Mouse (Mus musculus) monocyte, adult 5-6 weeks (primary cell): ENCODE measurements around the gene Cntn5. TPM values are rescaled to one million over a fixed set of nuclear protein-coding genes. Genes with fewer than 3 reads are reported as not detected.

ENCODE experiments used
- ATAC-seq: fragments of 153-309, 156-312 bp; replicated peaks from 2 replicates; pipeline ENCODE4 v1.8.0; 2017; ENCODE audit warnings: mild to moderate bottlenecking; ENCODE audit not compliant: low TSS enrichment, insufficient number of reproducible peaks, severe bottlenecking, poor library complexity, low FRiP score
- total RNA-seq: library from RNA; stranded (forward); fragments of 200-1000, 200-491, 200-594 nt; gene quantifications from 3 replicates; pipeline ENCODE4 v1.2.3, GENCODE M21; 2017

Cntn5 gene
- total RNA-seq, 1 experiment from 2014 or later, result not detected

DNA sequence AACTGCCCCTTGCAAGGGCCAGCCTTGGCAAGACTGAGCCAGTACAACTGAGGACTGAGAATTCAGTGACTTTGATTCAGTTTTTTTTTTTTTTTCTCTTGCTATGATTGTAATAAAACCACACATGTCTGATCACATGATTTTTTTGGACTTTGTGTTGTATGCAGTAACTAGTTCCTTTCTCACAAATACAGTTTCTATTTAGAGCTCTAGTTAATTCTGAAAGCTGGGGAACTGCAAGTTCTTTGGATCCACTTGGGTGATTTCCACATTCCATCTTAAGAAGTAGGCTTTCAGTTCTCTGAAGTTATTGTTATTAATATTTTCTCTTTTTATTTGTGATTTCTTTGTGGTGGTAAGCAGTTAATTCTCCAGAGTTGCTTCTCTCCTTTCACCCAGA, 563.8 kb downstream of the Cntn5 start:
- no peak for ATAC-seq

DNA sequence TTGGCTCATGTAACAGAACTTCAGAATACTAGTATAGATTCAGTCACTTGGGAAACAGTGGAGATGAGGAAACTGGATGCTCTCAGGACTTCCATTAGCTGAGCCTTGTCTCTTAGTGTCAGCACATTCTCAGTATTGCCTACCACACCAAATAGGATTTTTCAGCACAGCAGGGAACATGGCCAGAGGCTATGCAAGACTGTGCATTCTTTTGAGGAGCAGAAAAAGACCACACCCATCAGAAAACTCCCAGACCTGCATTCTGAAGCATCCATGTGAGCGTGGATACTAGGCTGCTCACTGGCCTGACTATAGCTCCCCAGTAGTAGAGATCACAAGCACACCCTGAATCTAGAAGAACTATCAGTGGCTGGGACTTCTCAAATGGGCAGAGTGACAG, 564.9 kb downstream of the Cntn5 start:
- no peak for ATAC-seq

DNA sequence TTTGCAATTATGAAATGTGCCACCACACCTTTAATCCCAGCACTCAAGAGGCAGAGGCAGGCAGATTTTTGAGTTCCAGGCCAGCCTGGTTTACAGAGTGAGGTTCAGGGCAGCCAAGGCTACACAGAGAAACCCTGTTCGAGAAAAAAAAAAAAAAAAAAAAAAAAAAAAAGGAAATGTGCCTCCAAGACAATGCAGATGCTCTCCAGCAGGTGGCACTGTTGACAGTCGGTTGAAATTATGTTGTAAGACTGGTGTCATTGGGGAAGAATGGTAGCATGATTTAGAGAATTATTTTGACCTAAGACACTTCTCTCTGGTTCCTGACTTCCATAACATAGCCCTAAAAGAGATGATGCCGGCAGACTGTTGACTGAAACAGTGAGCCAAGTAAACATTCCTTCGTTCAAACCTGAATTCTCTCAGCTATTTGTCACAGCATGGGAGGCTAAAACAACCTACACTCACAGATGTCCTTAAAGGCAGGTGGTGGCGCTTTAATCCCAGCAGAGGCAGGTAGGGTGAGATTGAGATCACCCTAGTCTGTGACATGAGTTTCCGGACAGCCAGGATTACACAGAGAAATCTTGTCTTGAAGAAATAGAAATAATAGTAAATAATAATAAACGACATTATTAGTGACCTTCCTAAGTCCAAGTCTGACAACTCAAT, 579.7 kb downstream of the Cntn5 start:
- no peak for ATAC-seq

DNA sequence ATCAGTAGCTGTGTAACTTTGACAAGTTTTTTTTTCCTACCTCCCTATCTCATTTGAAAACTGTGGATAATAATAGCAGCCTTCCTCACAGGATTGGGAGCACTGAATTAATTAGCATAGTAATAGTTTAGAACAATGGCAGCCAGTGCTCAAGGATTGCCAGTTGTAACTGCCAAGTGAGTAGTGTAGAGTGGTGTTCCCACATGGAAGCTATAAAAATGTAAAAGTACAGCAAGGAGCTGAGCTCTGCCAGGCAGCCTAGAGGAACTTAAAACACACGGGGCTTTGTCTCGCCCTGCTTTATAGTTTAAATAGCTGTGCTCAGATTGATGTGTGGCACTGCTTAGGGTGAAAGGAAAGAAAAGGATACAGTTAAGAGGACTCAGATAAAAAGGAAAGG, 635.2 kb downstream of the Cntn5 start:
- ATAC-seq, result no peak

DNA sequence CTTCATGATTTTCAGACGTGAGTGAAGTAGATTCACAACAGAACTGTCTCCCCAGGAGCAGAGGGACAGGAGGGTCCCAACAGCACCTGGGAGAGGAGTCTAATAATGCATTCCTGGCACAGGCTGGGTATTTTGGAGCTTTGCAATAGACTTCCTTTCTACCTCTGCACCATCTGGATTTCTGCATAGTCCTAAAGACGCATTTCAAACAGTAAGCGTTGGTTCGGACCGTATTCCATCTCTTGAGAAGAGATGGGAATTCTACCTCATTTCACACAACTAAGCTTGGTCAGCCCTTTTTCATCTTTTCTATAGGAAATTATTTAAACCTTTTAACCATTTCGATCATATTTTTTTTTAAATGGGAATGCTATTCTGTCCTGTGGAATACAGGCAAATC, 635.7 kb downstream of the Cntn5 start:
- no peak for ATAC-seq

DNA sequence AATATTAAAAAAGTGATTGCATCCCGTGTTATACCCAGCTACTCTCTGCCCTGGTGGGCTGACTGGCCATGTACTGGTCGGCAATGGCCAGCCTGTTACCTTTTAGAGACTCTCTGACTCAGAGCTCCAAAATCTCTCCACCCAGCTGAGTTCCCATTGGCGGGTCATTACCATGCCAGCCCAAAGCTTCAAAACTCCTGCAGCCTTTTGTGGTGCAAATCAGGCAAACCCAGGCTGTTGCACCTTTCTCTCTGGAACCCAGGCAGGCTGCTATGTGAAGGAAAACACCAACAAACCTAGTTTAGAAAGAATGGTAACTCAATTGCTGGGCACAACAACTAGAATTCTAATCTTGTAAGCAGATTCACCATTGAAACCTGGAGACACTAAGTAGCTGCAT, 639.0 kb downstream of the Cntn5 start:
- no peak for ATAC-seq

DNA sequence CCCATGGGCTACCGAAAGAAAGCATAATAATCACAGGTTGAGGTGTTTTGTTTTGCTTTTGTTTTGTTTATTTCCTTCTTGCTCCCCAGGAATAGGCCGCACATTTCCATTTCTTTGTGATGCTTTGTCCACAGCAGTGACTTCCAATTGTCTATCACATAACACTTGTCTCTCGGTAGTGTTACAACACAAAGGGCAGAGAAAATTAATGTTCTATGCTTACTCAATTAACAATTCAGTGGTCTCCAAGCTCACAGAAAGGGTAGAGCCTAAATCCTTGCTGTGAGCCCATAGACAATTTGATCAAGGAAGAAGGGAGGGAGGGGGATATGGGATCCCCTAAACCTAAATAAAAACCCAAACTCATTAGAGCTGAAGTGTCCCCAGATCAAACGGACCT, 671.2 kb downstream of the Cntn5 start:
- ATAC-seq, result no peak

DNA sequence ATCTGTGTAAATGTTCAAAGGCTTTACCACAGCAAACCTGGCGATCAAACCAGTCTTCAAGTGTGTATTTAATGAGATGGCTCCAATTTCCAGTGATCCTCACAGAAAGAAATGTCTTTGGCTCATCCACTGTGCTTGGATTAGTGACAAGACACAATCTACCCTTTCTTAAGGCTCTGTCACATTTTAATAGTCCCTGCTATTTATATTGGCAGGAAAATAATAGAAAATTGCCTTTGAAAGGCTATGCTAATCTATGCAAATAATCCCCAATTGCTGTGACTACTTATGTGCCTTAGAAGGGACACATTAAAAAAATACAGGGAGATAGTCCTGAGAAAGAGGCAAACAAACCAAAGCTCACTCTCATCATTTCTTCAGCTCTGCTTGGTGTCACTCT, 672.5 kb downstream of the Cntn5 start:
- ATAC-seq, result no peak

DNA sequence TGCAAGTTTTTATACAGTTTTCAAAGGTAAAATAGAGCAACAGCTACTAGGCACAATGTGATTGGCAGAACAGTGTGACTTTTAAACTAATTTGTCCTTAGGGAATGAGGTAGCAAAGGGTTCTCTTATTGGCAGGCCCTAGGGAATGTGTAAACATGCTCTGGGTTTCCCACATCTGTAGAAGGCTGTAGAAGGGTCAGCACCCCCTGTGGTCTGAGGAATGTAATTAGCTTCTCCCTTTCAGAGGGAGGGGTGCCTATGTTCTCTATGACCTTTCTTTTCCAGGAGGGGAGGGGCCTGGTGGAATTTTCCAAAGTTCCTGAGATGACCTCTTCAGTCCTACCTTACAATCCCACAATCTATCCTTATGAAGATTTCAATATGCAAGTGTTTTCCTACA, 673.6 kb downstream of the Cntn5 start:
- no peak for ATAC-seq

DNA sequence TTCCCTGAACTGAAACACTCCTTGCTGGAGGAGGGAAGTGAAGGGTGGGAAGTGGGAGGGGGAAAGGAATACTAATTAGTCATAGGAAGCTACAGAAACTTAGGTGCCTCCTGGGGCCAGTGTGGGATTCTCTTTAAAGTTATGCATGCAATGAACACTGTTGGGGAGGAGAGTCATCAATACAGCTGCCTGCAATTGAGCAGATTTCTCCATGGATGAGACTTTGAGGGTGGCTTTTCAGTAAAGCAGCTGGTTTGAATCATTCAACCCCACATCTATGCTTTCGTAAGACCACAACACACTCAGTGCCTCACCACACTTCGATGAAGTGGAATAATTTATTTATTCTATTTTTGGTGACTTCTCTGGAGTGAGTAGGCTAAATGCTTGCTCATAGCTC, 674.9 kb downstream of the Cntn5 start:
- no peak for ATAC-seq

DNA sequence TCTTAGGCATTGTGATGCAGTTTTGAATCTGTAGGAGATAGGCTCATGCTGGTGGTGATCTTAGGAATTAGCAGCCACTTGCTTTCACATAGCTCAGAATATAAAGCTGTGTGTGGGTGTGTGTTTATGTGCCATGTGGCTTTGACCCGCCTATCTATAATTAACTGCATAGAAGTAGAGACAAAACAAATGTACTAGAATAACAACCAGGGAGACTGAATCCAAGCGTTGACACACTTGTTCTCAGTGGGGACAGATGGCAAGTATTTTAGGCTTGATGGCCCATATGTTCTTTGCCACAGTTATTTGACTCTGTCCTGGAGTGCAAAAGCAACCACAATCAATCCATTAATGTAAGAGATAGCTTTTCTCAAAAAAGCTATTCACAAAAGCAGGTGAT, 678.6 kb downstream of the Cntn5 start:
- no peak for ATAC-seq

DNA sequence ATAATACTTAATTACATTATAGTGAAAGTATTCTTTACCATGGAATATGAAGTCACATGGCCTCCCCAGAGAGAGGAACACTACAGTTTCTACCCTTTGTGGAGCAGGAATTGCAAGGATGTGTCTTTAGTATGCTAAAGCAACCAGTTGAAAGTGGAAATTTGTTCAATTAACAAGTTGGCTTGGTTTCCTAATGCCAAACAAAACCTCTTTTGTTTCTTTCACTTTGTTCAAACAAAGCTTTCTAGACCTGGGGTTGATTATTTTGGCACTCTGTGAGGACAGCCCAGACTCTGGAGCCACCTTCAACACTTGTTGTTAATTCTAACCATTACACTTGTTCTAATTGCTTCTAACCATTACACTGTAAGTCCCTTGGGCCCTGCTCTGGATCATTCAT, 718.5 kb downstream of the Cntn5 start:
- no peak for ATAC-seq

DNA sequence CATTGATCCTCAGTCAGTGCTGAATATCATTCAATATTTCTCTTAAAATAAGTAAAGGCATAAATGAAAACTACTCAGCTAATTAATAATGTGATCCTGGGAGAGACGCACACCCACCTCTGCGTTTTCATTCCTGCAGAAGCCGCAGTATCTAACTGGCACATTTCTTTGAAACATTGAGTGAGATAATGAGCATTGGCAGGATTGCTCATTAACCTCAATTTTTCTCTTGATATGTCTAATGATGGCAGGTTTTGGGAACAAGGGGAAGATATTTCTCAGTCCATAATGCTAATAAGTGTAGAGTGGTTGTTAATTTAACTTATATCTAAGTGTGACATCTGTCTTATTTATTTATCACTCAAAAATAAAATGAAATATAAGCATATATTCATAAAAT, 734.0 kb downstream of the Cntn5 start:
- ATAC-seq, result no peak

DNA sequence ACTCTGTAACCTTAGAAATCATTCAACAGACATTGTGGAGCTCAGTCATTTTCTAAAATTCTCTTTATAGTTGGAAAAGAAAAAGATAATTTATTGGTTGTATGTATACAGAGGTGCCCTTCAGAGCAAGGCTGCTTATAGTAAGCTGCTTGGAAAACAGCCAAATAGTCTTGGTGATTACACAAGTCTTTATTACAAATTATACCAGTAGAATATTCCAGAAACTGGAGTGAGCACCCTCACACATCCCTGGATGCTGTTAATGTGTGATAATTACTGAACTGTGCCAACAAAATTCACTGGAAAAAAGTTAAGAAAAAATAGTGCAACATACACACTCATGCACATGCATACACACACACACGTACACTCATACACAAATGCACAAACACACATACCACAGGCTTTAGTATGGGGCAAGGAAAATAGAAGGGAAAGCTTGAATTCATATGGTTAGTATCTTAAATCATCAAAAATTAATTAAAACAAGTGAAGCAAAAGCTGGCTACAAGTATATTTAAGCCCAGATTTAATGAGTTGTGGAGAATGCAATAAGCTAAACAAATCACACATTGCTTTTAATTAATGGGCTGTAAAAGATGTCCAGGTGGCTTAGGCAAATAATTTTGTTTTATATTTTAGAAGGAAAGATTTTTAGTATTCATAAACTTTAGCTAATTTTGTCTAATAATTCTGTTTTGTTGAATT, 783.1 kb downstream of the Cntn5 start:
- ATAC-seq, result no peak

DNA sequence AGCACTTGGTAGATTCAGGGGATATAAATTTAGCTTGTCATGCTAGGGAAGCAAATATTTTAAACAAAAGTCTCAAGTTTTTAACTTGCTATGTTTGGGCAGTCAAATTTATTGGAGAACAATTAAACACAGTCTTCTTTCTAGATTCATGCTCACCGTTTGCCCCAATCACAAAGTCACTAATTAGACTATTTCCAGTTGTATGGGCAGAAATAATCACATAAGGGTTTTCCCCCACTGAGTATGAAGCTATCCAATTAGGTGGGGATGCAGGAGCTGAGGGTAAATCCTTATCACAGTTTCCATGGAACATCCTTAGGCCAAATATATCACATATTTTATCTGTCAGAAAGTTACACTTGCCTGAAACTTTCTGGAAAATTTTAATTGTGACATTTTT, 788.0 kb downstream of the Cntn5 start:
- ATAC-seq, result no peak

DNA sequence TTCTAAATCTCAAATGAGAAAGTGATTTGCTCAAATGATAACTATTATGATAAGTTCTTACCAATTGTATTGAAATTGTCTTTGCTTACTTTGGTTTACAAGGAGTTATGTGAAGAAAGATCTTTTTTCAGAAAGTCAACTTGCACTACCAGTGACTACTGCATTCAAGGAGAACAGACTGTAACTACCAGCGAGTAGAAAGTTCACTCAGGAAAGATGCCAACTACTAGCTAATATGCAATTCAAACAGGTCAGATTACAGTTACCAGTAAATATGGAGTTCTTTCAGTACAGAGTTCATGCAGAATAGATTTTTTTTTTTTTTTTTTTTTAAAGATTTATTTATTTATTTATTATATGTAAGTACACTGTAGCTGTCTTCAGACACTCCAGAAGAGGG, 795.4 kb downstream of the Cntn5 start:
- ATAC-seq, result no peak

DNA sequence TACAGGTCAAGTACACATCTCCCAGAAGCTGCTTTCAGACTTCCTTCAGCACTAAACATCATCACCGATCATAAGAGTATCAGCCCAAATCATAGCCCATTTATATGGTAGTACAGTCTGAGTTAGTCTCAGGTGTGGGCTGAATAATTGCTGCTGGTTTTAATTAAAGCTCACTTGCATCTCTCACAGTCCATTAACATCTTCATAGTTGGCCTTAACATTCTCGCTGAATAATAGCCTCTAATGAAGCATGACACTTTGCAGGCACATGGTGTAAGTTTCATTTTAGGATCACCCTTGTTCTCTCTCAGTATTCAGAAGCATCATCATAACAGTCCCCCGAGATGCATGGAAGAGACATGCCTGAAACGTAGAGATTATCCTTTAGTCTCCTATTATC, 796.7 kb downstream of the Cntn5 start:
- ATAC-seq, result no peak

DNA sequence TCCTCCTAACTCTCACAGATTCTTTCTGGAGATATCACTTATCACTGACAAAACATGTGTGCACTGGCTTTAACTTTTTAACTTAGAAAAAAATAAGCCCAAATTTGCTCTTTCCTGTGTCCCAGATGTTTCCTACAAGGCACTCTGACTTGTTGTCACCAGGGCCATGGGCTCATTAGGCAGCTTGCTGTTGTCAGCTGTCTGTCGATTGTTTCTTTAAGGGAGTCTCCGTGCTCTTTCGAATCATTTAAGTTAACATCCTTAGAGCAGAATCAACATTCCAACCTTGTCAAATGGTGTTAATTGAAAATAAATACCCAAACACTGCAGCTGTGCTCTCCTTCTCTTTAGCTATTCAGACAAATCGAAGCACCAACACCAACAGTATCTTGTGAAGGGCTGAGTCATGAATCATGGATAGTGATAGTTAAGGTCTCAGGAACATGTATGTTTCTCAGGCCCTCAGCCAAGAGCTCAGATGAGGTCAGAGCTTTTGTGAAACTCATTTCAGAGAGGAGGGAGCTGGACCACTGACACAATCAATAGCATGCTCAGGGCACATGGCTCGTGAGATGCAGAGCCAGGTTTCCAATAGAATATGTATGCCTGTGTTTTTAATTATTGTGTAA, 802.6 kb downstream of the Cntn5 start:
- ATAC-seq, result no peak

DNA sequence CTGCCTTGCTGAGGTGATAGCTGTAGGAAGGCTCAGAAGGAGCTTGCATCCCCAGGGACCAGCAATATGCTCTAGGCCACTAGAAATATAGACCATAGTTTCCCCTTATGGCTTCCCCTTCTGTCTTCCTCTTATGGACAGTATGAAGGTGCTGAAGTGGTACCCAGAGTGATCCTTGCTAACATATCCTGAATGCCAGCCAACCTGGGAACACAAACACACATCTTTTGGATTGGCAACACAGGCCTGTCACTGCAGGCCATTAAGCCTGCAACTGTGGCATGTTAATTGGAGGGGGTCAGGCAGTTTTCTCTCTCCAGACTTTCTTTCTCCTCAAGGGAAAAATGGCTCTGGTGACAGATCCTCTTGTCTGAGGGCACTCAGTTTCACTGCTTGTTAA, 828.3 kb downstream of the Cntn5 start:
- no peak for ATAC-seq

DNA sequence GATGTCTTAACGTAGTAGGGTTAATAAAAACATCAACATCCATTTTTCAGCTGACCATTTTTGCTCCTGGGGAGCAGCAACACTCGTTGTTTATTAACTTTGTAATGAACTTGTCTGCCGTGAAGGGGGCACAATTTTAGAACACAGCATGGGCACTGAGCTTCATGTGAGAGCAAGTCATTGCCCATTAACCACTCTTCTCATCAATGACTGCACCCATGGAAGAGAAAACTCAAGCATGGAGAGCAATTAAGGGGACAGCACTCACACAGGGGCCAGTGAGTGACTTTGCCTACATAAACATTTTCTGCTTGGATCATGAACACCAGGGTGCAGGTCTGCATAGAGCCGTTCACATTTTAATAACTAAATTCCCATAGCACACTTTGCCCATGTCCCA, 831.2 kb downstream of the Cntn5 start:
- no peak for ATAC-seq
